Mouse (Mus musculus): Measurements from ENCODE around the gene Cfap61.

Cfap61 gene

DNA sequence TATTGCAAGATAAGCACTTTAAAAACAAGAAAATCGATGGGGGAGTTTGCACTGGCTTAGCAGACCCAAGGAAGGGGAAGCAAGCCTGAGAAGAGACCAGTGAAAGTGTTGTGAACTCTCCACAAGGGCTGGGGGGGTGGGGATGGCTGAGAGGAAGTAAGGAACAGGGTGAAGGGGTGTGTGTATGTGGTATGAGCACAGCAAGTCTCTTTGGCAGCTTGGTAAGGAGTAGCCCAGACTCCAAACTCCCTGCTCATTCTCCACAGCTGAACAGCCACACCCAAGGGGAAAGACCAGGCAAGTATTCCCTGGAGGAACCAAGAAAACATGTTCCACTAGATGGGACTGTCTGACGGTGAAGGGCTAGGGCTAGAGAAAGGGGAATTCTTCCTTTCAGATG lies 76.2 kb downstream of the Cfap61 start:
- DNase-seq (ENCODE audit: low read depth, low spot score): no peak

DNA sequence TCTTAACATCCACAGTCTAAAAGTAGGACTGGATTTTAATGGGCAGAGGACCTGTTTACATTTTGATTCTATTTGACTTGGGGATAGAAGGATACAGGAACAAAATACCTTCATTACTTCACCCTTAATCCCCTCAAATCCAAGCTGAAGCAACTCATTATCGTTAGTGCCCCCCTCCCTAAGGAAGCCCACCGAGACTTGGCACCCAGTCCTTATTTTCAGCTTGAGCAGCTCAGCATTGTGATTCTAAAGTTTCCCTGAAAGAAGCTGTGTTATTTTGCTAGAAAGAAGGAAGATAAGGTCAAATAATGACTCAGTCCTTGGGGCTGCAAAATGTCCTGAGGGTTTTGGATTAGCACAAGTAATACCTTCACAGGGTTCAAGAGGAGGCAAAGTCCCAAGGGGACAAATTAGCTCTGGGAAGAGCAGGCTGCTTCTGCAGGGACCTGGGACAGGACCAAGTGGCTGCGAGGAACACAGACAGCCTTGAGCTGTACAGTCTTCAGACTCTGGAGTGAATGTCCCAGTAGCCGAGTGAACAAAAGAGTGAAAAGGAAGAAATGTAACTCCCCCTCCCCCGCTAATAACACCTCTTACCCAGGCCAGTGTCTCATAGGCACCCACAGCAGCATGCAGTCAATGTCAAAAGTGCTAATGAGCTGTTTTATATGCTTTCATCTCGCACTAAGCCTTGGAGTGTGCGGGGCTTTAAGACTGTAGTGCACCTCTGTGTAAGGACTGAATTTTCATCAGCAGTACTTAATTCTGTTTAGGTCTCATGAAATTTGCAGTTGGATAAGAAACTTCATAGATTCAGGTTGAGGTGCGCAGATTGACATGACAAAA lies 81.0 kb downstream of the Cfap61 start:
- DNase-seq (ENCODE audit: low read depth, low spot score): no peak

DNA sequence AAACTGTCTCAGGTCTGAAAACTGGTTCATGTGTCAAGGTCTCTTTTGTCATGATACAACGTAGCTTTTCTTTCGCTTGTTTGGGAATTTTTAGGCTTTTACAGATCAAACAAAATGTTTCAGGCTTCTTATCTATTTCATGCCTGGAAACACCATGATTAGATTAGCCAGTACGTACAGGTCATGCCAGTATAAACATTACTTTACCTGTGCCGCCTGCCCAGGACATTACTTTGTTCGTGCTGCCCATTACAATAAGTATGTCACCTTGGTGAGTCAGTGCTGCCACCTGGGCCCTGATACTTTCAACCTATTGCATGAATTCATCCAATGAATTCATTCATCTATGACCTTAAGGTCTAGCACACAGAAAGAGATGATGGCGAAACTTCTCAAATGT lies 88.3 kb downstream of the Cfap61 start:
- DNase-seq (ENCODE audit: low read depth, low spot score): no peak

DNA sequence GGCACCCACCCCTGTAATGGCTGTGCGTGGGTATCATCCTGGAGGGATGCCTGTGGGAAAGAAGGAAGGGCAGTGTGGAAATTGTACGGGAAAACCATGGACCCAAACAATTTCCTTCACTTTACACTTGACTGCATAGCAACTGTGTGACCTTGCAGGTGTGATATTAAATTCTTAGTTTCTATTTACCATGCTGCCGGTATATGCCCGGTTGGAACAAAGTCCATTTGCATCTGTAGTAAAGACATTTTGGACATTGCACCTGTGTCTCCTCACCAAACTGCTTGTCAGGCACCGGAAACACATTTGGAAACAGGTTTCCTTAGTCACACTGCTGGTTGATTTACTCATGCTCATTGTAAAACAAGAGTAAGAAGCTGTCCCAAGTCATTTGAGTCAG lies 109.1 kb downstream of the Cfap61 start:
- no peak for DNase-seq (ENCODE audit: low read depth, low spot score)

DNA sequence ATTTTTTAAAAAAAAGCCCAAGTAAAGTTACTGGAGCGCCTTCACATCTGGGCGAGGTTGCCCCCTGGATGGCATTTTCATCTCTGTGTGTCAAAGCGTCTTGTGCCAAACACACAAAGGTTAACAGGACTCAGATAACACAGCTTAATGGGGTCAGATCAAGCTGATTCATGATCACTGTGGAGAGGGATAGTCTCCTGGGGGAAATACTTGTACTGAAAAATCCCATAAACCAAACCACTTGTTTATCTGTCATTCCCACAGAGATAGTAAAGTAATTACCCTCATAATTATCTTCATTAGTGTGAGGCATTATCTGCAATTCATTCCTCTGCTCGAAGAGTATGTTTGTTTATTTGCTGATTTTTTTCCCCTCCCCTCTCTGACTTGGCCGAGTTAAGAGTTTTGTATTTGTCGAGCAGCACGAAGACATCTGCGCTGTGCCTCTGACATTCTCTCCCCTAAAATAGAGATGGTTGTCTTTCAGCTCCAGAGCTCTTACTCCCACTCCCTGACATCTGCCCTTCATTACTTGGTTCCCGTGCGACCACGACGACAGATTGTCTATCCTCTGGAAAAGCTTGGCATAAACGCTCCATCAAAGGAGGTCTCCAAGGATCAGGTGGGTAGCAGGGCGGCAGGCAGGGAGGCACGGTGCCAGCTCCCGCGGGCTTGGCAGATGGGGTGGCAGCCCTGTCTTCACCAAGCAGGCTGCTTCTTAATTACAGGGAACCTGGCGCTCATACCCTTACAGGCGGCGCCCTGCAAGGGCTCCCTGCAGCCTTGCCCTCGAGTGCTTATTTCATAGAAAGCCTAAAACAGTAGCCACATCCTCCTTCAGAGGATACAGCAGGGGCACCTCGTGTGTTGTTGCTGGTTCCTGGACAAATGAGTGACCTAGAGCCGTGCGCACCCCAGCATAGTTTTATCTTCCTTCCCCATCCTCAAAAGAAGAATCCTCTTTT lies 110.6 kb downstream of the Cfap61 start:
- no peak for DNase-seq (ENCODE audit: low read depth, low spot score)

DNA sequence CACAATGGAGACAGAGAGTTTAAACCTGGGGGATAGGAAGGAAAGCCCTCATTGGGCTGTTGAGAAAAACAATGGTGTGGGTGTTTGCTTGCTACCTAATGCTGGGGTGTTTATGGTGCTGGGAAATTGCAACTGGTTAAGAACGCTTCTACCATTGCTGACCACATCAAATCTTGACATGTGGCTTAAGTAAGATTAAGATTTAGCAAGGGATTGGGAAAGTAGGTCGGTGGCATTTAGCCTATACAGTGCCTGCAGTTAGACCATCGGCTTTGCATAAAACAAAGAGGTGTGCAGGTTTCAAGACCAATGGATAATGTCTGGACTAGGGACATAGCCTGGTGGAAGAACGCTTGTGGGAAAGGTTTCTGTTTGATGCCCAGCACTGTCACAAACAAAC lies 113.1 kb downstream of the Cfap61 start:
- no peak for DNase-seq (ENCODE audit: low read depth, low spot score)

DNA sequence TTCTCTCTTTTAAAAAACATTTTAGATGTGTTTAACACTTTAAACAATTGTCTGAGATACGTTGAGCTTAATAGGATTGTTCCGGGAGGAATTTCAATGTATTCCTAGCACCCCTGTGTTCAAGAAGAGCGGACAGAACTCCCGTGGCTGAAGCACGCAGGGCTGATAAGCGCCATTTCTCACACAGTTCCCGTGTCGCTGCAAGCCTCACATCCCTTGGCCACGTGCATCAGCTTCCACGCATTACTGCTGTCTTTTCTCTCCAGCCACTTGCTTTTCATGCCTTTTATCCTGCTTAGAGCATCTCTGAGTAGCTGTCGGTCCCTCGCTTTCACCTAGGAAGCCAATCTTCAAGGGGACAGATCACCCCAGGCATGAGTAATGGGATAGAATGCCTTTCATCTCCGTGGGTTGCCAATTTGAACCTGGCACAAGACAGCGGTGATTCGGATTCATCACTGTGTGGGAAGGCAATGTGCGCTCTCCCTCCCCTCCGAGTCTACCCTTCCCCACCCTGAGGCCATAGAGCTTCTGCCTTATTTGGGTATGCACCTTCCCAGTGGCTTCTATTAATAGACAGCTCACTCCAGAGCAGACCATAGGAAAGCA lies 113.7 kb downstream of the Cfap61 start:
- DNase-seq (ENCODE audit: low read depth, low spot score): no peak

DNA sequence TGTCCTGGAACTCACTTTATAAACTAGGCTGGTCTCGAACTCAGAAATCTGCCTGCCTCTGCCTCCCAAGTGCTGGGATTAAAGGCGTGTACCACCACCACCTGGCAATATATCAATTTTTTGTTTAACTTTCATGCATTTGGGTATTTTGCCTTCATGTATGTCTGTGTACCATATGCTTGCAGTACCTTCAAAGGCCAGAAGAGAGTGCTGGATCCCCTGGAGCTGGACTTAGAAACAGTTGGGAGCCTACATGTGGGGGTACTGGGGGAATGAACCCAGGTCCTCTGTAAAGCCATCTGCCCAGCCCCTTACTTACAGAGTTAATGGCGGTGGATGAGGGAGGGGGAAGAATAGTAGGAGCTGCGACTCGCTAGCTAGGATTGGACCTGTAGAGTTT lies 114.8 kb downstream of the Cfap61 start:
- peak; percentile 48 for DNase-seq (ENCODE audit: low read depth, low spot score)

DNA sequence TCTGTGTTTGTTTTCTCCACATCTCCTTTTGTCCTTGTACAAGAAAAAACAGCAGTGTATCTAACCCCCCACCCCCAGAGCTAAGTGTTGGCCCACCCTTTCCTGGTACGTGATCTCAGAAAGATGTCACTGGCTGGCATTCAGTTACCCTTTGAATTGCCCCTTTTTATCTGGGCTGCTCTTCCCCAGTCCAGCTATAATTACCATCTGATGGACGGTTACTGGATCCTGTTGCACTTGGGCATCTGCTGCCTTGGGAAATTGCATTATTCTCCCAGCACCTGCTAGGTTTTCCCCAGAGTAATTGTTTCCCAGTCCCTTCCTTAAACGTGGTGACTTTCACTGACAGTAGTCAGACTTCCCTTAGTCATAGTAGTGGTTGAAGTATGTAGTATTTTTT lies 115.5 kb downstream of the Cfap61 start:
- no peak for DNase-seq (ENCODE audit: low read depth, low spot score)

DNA sequence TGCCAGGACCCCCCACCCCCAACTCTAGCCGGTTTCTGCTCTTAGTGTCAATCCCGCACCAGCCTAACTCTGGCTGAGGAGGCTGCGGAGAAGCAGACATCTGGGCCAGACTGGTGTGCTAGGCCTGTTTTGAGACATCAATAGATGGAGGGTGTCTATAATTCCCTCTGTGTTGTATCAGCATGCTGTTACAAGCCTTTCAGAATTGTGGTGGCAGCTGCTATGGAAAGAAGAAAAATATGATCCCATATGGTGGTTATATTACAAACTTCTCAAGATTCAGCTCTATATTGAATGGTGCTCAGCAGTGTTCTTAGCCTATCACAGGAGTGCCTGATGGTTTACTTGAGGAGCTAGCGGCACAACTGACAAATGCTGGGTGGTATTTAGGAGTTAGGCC lies 116.8 kb downstream of the Cfap61 start:
- DNase-seq (ENCODE audit: low read depth, low spot score): no peak

DNA sequence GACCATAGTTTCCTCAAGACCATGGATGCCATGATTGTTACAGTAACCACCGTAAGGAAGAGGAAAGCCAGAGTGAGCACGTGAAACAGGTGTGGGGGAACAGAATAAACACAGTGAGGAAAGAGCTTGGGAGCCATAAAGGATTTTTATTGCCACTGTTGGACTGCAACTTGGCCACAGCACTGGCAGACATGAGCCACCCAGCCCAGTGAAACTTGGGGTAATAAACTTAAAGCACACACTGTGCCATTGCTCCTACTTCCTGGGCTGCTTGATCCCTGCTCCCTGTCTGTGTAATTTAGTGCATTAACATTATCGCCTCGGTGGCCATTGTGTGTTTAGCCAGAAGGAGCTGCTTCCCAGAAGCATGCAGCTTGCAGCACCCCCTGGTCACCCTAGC lies 122.5 kb downstream of the Cfap61 start:
- DNase-seq (ENCODE audit: low read depth, low spot score): no peak

DNA sequence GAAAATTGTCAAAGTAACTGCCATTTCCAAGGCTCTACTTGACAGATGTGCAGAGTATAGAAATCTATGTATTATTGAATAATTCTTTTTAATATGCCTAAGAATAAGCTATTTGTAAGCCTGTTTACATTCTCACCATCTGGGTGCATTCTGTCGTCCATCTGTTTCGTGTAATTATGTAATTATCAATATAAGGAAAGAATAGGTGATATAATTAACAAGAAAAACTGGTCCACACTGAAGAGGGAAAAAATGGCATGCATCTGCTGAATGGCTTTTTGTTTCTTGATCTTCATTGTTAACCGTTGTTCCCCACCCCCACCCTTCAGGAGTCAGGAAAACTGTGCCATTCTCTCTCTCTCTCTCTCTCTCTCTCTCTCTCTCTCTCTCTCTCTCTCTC lies 124.2 kb downstream of the Cfap61 start:
- DNase-seq (ENCODE audit: low read depth, low spot score): no peak

DNA sequence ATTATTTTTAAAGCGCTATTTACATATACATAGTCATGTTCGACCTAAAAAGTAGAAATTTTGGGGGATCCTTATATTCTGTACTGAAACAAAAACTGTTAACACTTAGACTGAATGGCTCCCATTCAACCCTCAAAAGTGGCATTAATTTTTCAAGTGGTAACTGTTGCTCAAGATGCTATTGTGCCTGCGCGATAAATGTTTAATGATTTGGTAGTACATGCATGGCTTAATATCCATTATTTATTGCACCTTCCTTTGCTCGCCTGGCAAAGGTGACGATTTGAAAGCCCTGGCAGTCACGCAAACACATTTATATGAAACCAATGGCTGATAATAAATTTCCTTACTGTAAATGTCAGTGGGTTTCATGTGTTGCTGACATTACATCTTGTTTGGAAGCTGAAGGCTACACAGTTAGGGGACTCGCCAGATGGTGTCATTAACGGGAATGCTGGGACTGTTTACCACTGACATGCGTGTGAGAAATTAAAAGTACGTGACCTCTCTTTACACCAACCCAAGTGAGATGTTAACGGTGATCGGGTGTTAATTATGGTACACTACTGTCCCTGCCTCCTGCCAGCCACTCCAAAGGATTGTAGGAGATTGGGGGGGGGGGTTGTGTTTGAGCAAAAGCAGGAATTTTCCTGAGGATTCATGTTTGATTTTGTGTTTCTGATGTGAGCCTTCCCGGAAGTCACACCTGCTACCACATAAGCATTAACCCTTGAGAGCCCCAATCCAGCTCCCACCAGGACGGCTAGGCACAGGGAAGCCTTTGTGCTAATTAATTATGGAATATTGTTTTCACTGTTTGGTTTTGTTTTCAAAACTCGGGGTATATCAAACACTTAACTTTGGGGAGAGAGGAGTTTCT lies 127.1 kb downstream of the Cfap61 start:
- no peak for DNase-seq (ENCODE audit: low read depth, low spot score)

DNA sequence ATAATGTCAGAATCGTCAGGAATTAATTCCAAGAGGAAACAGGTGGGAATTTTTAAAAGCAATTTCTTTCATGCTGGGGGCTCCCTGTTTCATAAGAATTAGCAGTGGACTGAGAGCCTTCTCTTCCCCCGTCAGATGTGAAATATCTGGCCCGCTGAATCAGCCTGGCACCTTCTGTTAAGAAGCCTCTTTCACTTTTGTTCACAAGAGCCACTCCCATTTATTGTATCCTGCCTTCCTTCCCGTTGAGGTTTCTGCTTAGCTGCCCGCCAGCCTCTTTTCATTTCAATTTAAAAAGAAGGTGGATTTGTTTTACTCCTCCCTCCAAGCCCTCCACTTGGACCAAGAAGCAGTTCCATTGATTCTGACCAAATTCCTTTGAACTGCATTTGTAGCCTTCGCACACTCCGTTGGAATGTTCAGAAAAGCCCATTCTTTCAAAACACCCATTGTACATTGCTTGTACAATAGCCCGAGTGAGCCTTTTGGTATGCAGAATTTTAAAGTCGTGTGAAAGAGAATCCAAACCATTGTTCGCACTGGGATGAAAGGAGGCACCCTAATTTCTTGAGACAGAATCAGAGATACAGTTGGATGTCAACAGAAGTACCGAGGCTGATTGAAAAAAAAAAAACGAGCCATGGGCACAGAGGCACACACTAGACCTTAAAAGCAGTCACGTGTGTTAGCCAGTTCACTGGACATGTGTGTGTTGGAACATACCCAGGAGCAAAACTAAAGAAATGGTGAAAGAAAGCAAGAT lies 127.9 kb downstream of the Cfap61 start:
- peak; percentile 98 for DNase-seq (ENCODE audit: low read depth, low spot score)

DNA sequence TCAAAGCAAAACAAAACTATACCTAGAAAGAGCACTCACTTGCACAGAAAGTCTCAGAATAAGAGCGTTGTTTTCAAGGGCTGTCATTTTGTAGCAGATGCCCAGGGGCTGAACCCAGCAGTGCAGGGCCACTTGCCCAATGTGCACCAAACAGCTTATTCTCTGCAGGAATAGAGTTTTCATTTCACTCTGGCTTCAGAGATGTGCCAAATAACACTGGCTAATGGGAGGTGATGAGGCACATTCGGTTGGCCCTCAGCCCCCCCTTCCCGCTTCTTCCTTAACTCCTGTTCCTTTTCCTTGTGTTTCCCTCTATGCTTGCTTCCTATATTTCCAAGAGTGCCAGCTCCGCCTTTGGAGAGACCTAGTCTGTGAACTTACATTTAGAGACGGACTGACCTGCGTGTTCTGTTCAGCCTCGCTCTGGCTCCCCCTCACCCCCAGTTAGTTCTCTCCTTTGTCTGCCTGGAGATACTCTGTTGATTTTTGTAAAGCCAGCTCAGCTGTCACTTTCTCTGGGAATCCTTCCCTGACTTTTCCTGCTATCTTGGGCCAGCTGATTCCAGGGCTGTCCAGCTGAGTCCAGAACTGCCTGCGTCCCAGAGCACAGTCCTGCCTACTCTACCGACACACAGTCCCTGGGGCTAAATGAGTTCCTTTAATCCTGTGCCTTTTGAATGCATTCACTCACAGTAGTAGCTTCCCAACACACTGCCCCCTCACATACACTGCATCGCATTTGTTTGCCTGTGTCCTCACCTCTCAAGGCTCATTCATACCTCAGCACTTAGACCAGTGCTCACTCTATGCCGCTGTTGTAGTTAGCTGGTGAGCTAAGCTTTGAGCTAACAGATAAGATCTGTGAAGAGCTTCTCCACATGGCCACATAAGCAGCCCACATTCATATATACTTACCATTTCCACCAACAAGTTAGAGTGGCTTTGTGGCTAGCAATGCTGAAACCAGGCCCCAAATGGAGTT lies 128.8 kb downstream of the Cfap61 start:
- DNase-seq (ENCODE audit: low read depth, low spot score): no peak

DNA sequence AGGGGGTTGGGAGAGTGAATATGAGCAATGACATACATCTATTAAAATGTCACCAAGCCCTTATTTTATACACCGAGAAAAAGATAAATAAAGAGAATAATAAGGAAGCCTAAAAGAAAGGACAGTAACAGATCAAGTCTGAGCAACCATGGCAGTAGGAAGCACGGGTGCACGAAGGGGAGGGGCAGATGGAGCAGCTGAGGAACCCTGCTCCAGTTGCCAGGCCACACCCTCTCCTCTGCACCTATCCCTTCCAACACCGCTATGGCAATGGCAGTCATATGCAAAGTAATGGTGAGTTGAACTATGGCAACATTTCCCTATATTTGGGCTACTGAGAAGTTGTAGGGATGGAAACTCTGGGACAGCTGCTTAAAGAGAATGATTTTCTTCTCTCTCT lies 132.8 kb downstream of the Cfap61 start:
- DNase-seq (ENCODE audit: low read depth, low spot score): peak; percentile 34

DNA sequence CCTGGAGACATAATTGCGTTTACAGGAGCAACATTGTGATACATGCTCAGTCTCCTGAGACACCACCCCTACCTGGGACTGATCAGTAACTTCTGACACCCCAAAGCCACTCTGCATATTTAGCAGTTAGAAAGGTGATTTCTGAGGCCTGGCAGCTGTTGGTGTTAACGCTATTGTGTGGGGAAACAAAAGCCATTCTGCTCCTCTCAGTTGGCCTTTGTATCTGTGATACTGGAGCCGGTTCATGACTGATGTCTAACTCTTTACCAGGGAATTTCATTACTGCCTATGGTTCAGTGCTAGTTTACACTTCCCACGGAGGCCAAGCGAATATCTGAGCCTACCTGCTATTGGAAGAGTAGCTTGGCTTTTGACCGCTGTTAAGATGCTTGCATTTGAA lies 138.7 kb downstream of the Cfap61 start:
- peak; percentile 42 for DNase-seq (ENCODE audit: low read depth, low spot score)

DNA sequence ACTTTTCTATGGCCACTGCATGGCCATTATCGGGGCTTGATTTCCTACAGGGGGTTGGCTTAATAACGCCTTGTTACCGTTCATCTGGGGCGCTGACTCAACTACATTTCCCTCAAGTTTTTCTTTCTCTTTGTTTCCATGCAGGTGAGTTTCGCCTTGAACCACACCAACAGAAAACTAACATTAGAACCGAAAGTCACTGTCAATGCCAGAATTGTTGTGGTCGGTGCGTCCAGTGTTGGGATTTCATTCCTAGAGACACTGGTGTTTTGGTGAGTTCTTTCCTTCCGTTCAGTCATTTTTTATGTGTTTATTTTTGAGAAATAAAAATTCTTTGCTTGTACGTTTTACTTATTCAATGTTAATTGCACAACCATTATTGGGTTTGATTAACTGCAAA lies 142.5 kb downstream of the Cfap61 start:
- no peak for DNase-seq (ENCODE audit: low read depth, low spot score)

DNA sequence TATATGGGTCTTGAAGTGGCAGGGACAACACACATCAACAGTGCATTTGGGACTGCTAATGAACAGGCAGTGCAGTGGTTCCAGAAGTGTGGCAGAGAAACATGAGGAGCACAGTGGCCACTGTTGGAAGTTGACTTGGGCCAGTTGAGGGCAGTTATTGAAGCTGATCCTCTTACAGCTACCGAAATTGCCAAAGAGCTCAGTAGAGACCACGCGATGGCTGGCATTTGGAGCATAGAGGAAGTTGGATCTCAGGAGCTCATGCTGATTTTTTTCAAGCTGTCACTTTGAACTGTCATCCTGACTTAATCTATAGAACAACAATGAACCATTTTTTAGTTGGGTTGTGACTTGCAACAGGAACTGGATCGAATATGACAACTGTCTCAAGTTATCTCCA lies 145.7 kb downstream of the Cfap61 start:
- DNase-seq (ENCODE audit: low read depth, low spot score): no peak

Data from R1 (cell line).